Mouse (Mus musculus): ENCODE results near the gene Ugt2a1. TPM values are rescaled to one million over a fixed set of nuclear protein-coding genes. Genes with fewer than 3 reads are reported as not detected.
"Not testable (repeated sequence)": the region's sequence is repeated elsewhere in the genome, so short reads cannot be mapped to it uniquely, and the experiment has no call there.

The Ugt2a1 gene
- not detected in 2 replicates for total RNA-seq (2017)

DNA sequence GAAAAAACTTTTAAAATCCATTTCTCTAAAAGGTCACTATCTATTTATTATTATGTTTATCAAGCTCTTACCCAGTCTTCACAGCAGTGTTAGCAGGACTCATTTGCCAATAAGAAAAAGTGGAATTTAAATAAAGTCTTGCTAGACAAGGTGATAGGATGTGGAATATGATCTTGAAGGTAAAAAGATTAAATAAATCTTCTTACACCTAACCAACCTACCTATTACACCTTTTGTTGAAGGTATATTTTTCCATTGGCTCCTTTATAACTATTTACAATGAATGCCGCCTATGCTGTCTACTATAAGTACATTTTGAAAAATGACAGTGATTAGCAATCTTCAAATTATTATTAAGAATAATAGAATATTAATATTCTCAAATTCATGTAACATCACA, at the start of gene Ugt2a1:
TSS of gene Ugt2a1 (minus strand) at position 101 of the 400 bp plus-strand sequence.
- no peak for ATAC-seq (replicated peaks in 1 of 2; ENCODE audit: insufficient read depth in 1 of 2, low FRiP score in 2 of 2, low TSS enrichment in 1 of 2, low read depth in 1 of 2, poor library complexity in 2 of 2, severe bottlenecking in 2 of 2)

GRCm38 (mm10) chr5:87538111-87538510, 47.4 kb upstream of the Ugt2a1 start, which contains the start of gene Sult1b1:
Sult1b1 (minus strand) TSS chr5:87538195.
- no peak for ATAC-seq (replicated peaks in 1 of 2; ENCODE audit: insufficient read depth in 1 of 2, low FRiP score in 2 of 2, low TSS enrichment in 1 of 2, low read depth in 1 of 2, poor library complexity in 2 of 2, severe bottlenecking in 2 of 2)

- ATAC-seq (replicated peaks in 1 of 2; ENCODE audit: insufficient read depth in 1 of 2, low FRiP score in 2 of 2, low TSS enrichment in 1 of 2, low read depth in 1 of 2, poor library complexity in 2 of 2, severe bottlenecking in 2 of 2): no peak
These were observed 45.4 kb upstream of the Ugt2a1 start for GRCm38 (mm10) chr5:87535994-87536644.

DNA sequence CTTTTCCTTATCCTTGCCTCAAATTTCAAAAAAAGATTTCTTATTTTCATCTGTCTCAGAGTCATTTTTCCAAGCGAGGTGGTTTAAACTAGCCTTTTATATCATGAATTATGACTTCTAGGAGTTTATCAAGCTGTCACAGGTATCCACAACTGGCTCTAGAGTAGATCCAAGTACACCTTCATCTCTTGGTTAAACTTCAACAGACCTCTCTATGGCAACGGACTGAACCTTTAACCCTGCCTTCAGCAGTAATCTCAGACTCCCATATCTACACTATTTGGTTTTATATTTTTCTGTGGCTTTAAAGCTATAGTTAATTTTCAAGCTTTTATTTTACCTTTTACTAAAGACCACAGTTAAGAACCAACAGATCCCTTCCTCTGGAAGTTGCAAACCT, 41.6 kb upstream of the Ugt2a1 start:
- no peak for ATAC-seq (replicated peaks in 1 of 2; ENCODE audit: insufficient read depth in 1 of 2, low FRiP score in 2 of 2, low TSS enrichment in 1 of 2, low read depth in 1 of 2, poor library complexity in 2 of 2, severe bottlenecking in 2 of 2)

DNA sequence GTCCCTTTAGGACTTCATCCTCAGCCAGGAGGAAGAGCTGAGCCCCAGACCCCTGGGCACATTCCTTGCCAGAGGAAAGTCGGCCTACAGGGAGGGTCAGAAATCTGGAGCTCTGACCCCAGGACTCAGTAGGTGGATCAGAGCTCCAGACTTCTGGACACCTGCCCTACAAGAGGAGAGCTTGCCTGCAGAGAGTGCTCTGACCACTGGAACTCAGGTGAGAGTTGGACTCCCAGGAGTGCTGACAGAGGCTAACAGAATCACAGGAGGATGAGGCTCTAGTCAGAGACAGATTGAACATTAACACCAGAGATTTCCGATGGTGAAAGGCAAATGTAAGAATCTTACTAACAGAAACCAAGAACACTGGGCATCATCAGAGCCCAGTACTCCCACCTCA, 32.9 kb upstream of the Ugt2a1 start:
- ATAC-seq (replicated peaks in 1 of 2; ENCODE audit: insufficient read depth in 1 of 2, low FRiP score in 2 of 2, low TSS enrichment in 1 of 2, low read depth in 1 of 2, poor library complexity in 2 of 2, severe bottlenecking in 2 of 2): not testable (repeated sequence)

DNA sequence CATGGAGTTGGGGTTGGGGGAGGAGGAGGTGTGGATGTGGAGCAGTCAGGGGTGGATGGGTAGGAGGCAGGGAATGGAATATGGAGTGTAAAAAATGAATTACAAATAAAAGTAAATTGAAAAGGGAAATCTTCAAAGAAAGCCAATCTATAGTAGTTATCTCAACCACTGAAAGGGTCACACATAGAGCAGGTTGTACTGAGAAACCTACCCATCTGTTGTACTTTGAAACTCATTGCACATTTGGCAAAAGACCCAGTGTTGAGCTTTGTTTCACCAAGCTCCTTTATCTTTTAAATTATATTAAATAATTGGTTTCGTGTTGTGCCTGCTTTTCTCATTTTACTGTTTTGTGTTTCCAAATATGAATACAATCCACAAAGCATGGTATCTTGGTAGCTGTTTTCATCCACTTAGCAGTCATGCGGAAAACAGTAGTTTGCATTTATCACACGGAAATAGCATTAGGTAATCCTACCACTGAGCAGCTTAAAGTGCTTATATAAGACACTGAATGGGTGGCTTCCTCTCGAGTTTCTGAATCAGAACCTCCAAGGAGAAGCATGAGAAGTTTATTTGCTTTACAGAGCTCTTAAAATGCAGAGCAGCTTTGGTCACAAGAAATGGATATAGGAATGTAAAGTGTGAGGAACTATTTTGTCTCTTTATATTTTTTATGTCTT, 15.2 kb upstream of the Ugt2a1 start:
- ATAC-seq (replicated peaks in 1 of 2; ENCODE audit: insufficient read depth in 1 of 2, low FRiP score in 2 of 2, low TSS enrichment in 1 of 2, low read depth in 1 of 2, poor library complexity in 2 of 2, severe bottlenecking in 2 of 2): no peak

DNA sequence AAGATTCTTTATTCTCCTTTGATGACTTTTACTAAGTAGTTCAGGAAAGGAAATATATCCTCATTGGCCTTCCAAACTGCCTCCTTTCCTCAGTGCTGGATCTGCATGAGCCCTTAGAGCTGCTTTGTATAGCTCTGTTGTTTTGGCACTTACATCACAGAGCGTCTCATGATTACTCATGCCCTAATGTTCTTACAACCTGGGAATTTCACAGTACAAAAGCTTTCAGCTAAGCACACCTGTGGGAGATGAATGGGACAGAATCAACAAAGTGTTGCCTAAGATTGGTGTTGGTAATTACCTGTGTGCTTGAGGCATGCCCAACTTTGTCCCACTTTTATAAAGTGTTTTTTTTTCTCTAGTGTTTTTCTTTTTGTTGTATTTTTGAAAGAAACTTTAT, 12.0 kb upstream of the Ugt2a1 start:
- no peak for ATAC-seq (replicated peaks in 1 of 2; ENCODE audit: insufficient read depth in 1 of 2, low FRiP score in 2 of 2, low TSS enrichment in 1 of 2, low read depth in 1 of 2, poor library complexity in 2 of 2, severe bottlenecking in 2 of 2)

DNA sequence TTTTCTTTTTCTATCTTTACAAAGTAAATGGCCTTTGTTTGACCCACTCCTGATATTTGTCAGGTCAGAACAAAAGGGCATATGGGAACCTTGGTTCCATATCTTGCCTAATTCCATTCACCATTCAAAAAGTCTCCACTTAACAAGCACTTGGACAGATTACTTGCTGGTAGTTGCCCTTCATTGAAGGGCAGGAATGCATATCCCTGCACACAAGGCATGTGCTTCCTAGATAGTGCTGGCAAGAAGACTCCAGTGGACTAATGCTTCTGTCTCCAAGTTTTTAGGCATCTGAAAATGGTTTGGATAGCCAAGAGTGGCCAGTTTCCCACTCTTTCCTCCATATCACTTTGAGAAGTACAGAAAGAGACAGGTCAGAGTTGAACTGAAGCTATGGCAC, 8.7 kb upstream of the Ugt2a1 start:
- no peak for ATAC-seq (replicated peaks in 1 of 2; ENCODE audit: insufficient read depth in 1 of 2, low FRiP score in 2 of 2, low TSS enrichment in 1 of 2, low read depth in 1 of 2, poor library complexity in 2 of 2, severe bottlenecking in 2 of 2)

DNA sequence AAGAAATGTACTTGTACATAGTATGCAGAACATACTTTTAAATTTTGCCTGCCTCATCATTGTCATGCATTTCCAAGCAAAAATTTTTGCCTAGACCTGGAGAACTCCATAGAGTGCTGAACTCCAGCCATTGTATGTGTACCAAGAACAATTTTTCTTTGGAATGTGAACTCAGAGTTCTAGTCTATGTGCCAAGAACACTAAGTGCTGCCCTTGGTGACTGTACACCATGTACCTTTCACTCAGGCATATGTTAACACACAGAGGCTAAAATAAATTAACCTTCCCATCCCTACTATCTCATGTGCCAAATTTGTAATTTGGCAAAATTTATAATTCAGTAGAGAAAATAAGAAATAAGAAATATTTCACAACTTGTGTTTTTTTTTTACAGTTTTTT, 8.3 kb upstream of the Ugt2a1 start:
- no peak for ATAC-seq (replicated peaks in 1 of 2; ENCODE audit: insufficient read depth in 1 of 2, low FRiP score in 2 of 2, low TSS enrichment in 1 of 2, low read depth in 1 of 2, poor library complexity in 2 of 2, severe bottlenecking in 2 of 2)

DNA sequence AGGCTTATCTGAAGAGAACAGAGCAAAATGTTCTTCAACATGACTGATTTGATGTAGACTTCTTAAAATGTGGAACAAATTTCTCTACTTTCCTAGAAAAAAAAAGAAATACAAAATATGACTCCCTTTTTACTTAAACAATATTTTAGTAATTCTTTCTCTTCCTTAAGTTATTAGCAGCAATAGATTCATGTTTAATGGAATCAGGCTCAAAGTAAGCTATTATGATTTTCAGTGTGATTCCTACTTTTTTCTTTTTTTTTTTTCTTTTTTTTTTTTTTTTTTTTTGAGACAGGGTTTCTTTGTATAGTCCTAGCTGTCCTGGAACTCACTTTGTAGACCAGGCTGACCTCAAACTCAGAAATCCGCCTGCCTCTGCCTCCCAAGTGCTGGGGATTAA, 4.0 kb downstream of the Ugt2a1 start, which contains the start of gene Gm43638:
TSS of gene Gm43638 (minus strand) at position 101 of the 400 bp plus-strand sequence.
- not testable (repeated sequence) for ATAC-seq (replicated peaks in 1 of 2; ENCODE audit: insufficient read depth in 1 of 2, low FRiP score in 2 of 2, low TSS enrichment in 1 of 2, low read depth in 1 of 2, poor library complexity in 2 of 2, severe bottlenecking in 2 of 2)

GRCm38 (mm10) chr5:87482160-87482559, 8.5 kb downstream of the Ugt2a1 start, which contains the start of gene Ugt2a2:
Ugt2a2 (minus strand) TSS chr5:87482260.
- no peak for ATAC-seq (replicated peaks in 1 of 2; ENCODE audit: insufficient read depth in 1 of 2, low FRiP score in 2 of 2, low TSS enrichment in 1 of 2, low read depth in 1 of 2, poor library complexity in 2 of 2, severe bottlenecking in 2 of 2)

GRCm38 (mm10) chr5:87458810-87459209, 31.9 kb downstream of the Ugt2a1 start:
- no peak for ATAC-seq (replicated peaks in 1 of 2; ENCODE audit: insufficient read depth in 1 of 2, low FRiP score in 2 of 2, low TSS enrichment in 1 of 2, low read depth in 1 of 2, poor library complexity in 2 of 2, severe bottlenecking in 2 of 2)

GRCm38 (mm10) chr5:87457701-87458100, 33.0 kb downstream of the Ugt2a1 start:
- no peak for ATAC-seq (replicated peaks in 1 of 2; ENCODE audit: insufficient read depth in 1 of 2, low FRiP score in 2 of 2, low TSS enrichment in 1 of 2, low read depth in 1 of 2, poor library complexity in 2 of 2, severe bottlenecking in 2 of 2)

- no peak for ATAC-seq (replicated peaks in 1 of 2; ENCODE audit: insufficient read depth in 1 of 2, low FRiP score in 2 of 2, low TSS enrichment in 1 of 2, low read depth in 1 of 2, poor library complexity in 2 of 2, severe bottlenecking in 2 of 2)
These were observed 34.3 kb downstream of the Ugt2a1 start for GRCm38 (mm10) chr5:87456216-87456850.

DNA sequence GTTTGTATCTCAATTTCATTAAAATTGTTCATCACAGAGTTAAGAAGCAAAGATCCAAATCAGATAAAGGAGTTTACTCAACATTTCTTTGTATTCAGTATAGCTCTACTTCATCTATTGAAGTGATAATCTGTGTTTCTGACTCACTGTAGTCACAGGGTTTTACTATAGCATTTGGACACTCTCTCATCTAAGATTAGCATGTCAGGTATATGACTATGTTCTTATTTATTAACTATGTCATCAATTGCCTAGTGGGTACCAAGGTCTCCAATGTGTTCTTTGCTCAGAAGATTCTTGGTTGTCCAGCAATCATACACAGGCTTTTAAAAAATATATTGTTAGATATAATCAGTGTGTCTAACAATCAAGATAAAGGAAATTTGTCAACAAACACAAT, 35.2 kb downstream of the Ugt2a1 start:
- ATAC-seq (replicated peaks in 1 of 2; ENCODE audit: insufficient read depth in 1 of 2, low FRiP score in 2 of 2, low TSS enrichment in 1 of 2, low read depth in 1 of 2, poor library complexity in 2 of 2, severe bottlenecking in 2 of 2): no peak

GRCm38 (mm10) chr5:87452514-87452913, 38.2 kb downstream of the Ugt2a1 start:
- ATAC-seq (replicated peaks in 1 of 2; ENCODE audit: insufficient read depth in 1 of 2, low FRiP score in 2 of 2, low TSS enrichment in 1 of 2, low read depth in 1 of 2, poor library complexity in 2 of 2, severe bottlenecking in 2 of 2): not testable (repeated sequence)

- ATAC-seq (replicated peaks in 1 of 2; ENCODE audit: insufficient read depth in 1 of 2, low FRiP score in 2 of 2, low TSS enrichment in 1 of 2, low read depth in 1 of 2, poor library complexity in 2 of 2, severe bottlenecking in 2 of 2): no peak
These were observed 54.4 kb downstream of the Ugt2a1 start for GRCm38 (mm10) chr5:87436264-87436663.

DNA sequence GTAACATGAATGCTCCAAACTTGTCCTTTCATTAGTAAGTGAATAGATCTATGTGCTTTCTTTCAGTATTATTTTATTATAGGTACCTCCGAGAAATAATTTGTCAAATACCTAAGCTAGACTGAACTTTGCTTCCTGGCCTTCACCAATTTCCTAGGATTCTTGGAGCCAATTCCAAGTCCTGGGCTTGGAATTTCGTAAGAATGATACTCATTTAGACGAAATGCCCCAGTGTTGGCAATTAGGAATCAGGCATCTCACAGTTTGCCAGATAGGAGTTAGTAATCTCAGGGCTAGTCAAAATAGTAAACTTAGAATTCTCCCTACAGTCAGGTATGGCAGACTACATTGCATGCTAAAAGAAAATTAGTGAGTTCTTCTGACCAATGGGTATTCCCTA, 65.0 kb downstream of the Ugt2a1 start:
- ATAC-seq (replicated peaks in 1 of 2; ENCODE audit: insufficient read depth in 1 of 2, low FRiP score in 2 of 2, low TSS enrichment in 1 of 2, low read depth in 1 of 2, poor library complexity in 2 of 2, severe bottlenecking in 2 of 2): no peak

All from hematopoietic stem cell, adult 5-6 weeks (primary cell).